Mouse (Mus musculus): ENCODE measurements at regions not wholly inside any gene's neighbourhood (a gene's known extent, or its start where the extent isn't known, plus 50 kb on each side); places are given as distances from the start of the nearest gene placed in this dataset.

GRCm38 (mm10) chr17:80875352-80876044 lies 68.9 kb upstream of the Tmem178 start:
- Histone ChIP-seq H3K36me3 (replicated peaks in 1 of 2; ENCODE audit: control insufficient read depth in 1 of 2, insufficient read depth in 1 of 2, low read length in 1 of 2) (no peaks in the 10 kb centered on the region), H3K27ac (ENCODE audit: insufficient read depth, low read depth) (no peak overlapping the region), H3K27me3 (replicated peaks) (no peaks in the 10 kb centered on the region), H3K4me1 (ENCODE audit: control insufficient read depth in 1 of 2, insufficient read depth in 2 of 2) (no peaks in the 10 kb centered on the region), H3K79me2 (replicated peaks; ENCODE audit: control insufficient read depth, extremely low read depth, insufficient read depth, poor library complexity, severe bottlenecking) (no peaks in the 10 kb centered on the region), H3K9me3 (replicated peaks; ENCODE audit: low read length) (no peaks in the 10 kb centered on the region), H3K4me2 (ENCODE audit: insufficient read depth, low read depth, poor library complexity, severe bottlenecking) (no peak overlapping the region), H3K4me3 (replicated peaks in 1 of 3; ENCODE audit: low read depth in 2 of 3, low read length in 2 of 3, poor library complexity in 1 of 3) (no peak overlapping the region), H3K9ac (ENCODE audit: insufficient read depth, low read depth) (no peak overlapping the region)
- TF ChIP-seq BHLHE40 (IDR thresholded peaks at IDR 0.05; ENCODE audit: low read depth, low read length) (no peak), TBP (conservative IDR thresholded peaks at IDR 0.05; ENCODE audit: low read depth, low read length) (no peak), KAT2A (IDR thresholded peaks at IDR 0.05; ENCODE audit: insufficient replicate concordance, low read length) (no peak), JUN (IDR thresholded peaks at IDR 0.05; ENCODE audit: insufficient read depth, low read depth, low read length) (no peak), CTCF (conservative IDR thresholded peaks at IDR 0.05 in 1 of 2, IDR thresholded peaks at IDR 0.05 in 1 of 2; ENCODE audit: low read depth in 2 of 2, low read length in 2 of 2) (0 out of 4 replicates have a peak, but pooled peaks of 1 of the 2 experiments have one; percentile 1), MXI1 (IDR thresholded peaks at IDR 0.05; ENCODE audit: low read depth, low read length) (no peak)
- dilution Hi-C loops (cut with MboI; ENCODE audit: extremely low pct_ligation_motif_present, extremely low pct_unique_long_range_greater_than_20kb, low sequenced_read_pairs), result no loop called here
- DNase-seq (ENCODE audit: extremely low read depth), result no peak
- in situ Hi-C loops (cut with MboI; ENCODE audit: low pct_ligation_motif_present, low pct_unique_long_range_greater_than_20kb, low sequenced_read_pairs), result no loop called here

DNA sequence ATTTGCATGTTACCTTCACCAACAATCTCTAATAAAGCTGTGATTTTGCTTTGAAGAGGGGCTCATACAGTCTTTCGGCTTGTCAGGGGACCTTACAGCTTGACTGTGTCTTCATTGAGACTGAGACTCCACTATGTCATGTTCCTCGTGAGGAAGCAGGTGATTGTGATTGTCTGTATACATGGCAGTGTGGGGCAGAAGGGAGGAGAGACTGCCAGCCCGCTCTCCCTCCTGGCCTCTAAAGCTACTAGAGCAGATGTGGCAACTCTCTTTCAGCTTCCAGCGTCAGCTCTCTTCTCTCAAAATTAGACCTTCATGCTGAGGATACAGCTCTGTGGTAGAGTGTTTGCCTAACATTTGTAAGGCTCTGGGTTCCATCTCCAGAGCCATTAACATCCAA lies 73.5 kb upstream of the Tmem178 start:
- dilution Hi-C loops (cut with MboI; ENCODE audit: extremely low pct_ligation_motif_present, extremely low pct_unique_long_range_greater_than_20kb, low sequenced_read_pairs) (no loop called here), in situ Hi-C loops (cut with MboI; ENCODE audit: low pct_ligation_motif_present, low pct_unique_long_range_greater_than_20kb, low sequenced_read_pairs) (no loop called here)
- Histone ChIP-seq H3K27me3 (replicated peaks) (no peaks in the 10 kb centered on the region), H3K4me1 (ENCODE audit: control insufficient read depth in 1 of 2, insufficient read depth in 2 of 2) (no peaks in the 10 kb centered on the region), H3K79me2 (replicated peaks; ENCODE audit: control insufficient read depth, extremely low read depth, insufficient read depth, poor library complexity, severe bottlenecking) (no peaks in the 10 kb centered on the region), H3K9me3 (replicated peaks; ENCODE audit: low read length) (no peaks in the 10 kb centered on the region), H3K36me3 (replicated peaks in 1 of 2; ENCODE audit: control insufficient read depth in 1 of 2, insufficient read depth in 1 of 2, low read length in 1 of 2) (no peaks in the 10 kb centered on the region), H3K9ac (ENCODE audit: insufficient read depth, low read depth) (no peak overlapping the region), H3K4me3 (replicated peaks in 1 of 3; ENCODE audit: low read depth in 2 of 3, low read length in 2 of 3, poor library complexity in 1 of 3) (no peak overlapping the region), H3K4me2 (ENCODE audit: insufficient read depth, low read depth, poor library complexity, severe bottlenecking) (no peak overlapping the region), H3K27ac (ENCODE audit: insufficient read depth, low read depth) (no peak overlapping the region)
- TF ChIP-seq BHLHE40 (IDR thresholded peaks at IDR 0.05; ENCODE audit: low read depth, low read length) (no peak), MYC (IDR thresholded peaks at IDR 0.05; ENCODE audit: low read depth, low read length) (no peak), MAZ (IDR thresholded peaks at IDR 0.05; ENCODE audit: low read depth, low read length) (no peak), EP300 (IDR thresholded peaks at IDR 0.05; ENCODE audit: low read length) (no peak), ZMIZ1 (IDR thresholded peaks at IDR 0.05; ENCODE audit: low read depth, low read length) (no peak), USF1 (IDR thresholded peaks at IDR 0.05; ENCODE audit: low read depth, low read length) (no peak), ELF1 (IDR thresholded peaks at IDR 0.05; ENCODE audit: low read depth, low read length) (no peak), ETS1 (conservative IDR thresholded peaks at IDR 0.05; ENCODE audit: low read depth, low read length) (no peak), CHD2 (IDR thresholded peaks at IDR 0.05; ENCODE audit: low read length) (no peak), ZC3H11A (IDR thresholded peaks at IDR 0.05; ENCODE audit: low read depth, low read length) (no peak)
- DNase-seq (ENCODE audit: extremely low read depth), result no peak

Measured in CH12.LX (cell line).